Mouse (Mus musculus): Measurements from ENCODE around the gene Dgkz. TPM values are rescaled to one million over a fixed set of nuclear protein-coding genes. Genes with fewer than 3 reads are reported as not detected.

The Dgkz gene
- polyA plus RNA-seq, 1 experiment from 2014 or later = 55.9 TPM

DNA sequence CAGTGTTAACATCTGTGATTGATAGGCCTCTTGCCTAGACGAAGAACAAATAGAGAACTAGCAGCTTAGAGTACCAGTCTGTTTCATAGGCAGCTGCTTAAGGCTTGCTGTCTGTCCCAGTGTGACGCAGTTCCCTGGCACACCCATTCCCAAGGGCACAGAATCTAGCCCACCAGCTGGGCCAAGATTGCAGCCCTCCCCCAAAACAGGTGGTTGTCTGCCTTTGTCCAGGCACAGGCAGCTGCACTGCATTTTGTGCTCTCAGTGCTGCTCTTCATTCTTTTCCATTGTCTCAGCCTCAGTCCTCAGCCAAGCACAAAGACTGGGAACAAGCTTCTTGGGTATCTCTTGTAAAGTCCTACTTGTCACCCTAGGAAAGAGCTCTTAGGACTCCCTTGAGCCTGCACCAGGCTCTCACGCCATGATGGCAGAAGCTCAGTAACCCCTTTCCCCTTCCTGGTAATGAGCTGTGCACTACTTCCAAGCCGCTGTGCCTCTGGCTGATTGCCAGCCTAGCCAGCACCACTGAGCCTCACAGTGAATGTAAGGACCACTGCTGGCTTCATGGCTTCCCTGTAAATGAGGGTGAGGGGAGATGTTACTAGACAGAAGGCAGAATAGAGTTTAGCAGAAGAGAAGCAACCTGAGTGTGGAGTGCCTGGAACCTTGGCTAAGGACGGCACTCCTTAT lies 70.9 kb downstream of the Dgkz start:
- Histone ChIP-seq H3K36me3 (ENCODE audit: control insufficient read depth, insufficient read depth, low read length) (no peaks in the 10 kb centered on the region), H3K4me3 (ENCODE audit: low read length) (no peak overlapping the region), H3K4me2 (ENCODE audit: low read depth, low read length) (no peak overlapping the region), H3K4me1 (replicated peaks; ENCODE audit: control insufficient read depth, insufficient read depth, low read length) (no peaks in the 10 kb centered on the region), H3K27ac (ENCODE audit: low read length) (no peak overlapping the region), H3K27me3 (ENCODE audit: control insufficient read depth, insufficient read depth, low read depth, low read length) (no peaks in the 10 kb centered on the region), H3K9ac (ENCODE audit: low read length) (no peak overlapping the region), H3K9me3 (ENCODE audit: control insufficient read depth, low read length) (no peaks in the 10 kb centered on the region)
- WGBS = 63% methylated on average over 5 of the region's 5 CpGs
- ATAC-seq (ENCODE audit: low read depth) = no peak

DNA sequence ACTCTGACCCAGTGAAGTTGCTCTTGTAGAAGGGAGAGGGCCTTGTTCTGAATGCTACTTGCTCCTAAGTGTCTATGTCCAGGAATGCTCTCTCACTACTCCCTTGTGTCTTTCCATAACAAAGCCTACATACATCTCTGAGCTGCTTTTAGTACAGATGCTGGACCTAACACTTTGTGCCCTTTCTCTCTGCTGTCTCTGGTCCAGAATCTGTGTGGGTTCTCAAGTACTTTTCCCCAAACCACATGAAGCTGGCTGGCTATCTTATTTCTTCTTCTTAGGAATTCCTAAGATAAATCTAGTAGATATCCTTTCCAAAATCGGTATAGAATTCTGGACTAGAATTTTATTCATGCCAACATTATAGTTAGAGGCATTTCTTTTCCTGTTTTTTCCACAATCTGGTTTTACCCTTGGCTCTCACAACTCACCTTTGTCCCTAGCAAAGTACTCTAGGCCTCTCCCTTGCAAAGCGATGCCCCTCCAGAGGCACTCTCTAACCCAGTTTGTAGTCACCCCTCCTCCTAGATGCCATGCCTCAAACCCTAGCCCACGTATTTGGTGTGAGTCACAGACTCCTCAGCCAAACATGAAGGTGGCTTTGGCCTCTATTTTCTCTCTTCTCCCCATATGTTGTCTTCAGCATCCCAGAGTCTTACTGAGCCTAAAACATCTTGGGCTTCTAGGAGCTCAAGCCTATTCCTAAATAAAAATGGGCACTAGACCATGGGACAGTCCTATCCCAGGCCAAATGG lies 72.3 kb downstream of the Dgkz start:
- Histone ChIP-seq H3K27me3 (ENCODE audit: control insufficient read depth, insufficient read depth, low read depth, low read length) (no peaks in the 10 kb centered on the region), H3K9me3 (ENCODE audit: control insufficient read depth, low read length) (no peaks in the 10 kb centered on the region), H3K4me1 (replicated peaks; ENCODE audit: control insufficient read depth, insufficient read depth, low read length) (no peaks in the 10 kb centered on the region), H3K36me3 (ENCODE audit: control insufficient read depth, insufficient read depth, low read length) (no peaks in the 10 kb centered on the region), H3K27ac (ENCODE audit: low read length) (no peak overlapping the region), H3K9ac (ENCODE audit: low read length) (no peak overlapping the region), H3K4me2 (ENCODE audit: low read depth, low read length) (no peak overlapping the region), H3K4me3 (ENCODE audit: low read length) (no peak overlapping the region)
- WGBS = 83% methylated on average over 3 of the region's 3 CpGs
- ATAC-seq (ENCODE audit: low read depth) = no peak

DNA sequence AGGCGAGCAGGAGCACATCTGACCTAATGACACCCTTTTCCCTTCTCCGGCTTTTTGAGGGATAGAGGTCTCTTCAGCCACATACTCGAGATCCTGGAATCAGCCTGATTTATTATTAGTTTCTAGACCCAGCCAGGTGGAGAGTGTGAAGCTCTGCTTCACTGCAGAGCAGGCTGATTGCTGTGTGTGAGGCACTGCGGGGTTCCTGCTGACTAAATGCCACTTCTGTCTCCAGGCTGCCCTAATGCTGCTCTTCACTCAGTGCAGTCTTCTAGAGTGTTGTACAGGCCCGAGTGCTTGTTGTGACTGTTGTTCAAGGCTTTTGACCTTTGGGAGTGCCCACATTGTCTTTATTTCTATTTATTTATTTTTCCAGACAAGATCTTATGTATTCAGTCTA lies 73.3 kb downstream of the Dgkz start:
- H3K9ac ChIP-seq (ENCODE audit: low read length) = no peak overlapping the region
- no peaks in the 10 kb centered on the region for H3K36me3 ChIP-seq (ENCODE audit: control insufficient read depth, insufficient read depth, low read length)
- no peaks in the 10 kb centered on the region for H3K9me3 ChIP-seq (ENCODE audit: control insufficient read depth, low read length)
- no peak for ATAC-seq (ENCODE audit: low read depth)
- no peak overlapping the region for H3K4me2 ChIP-seq (ENCODE audit: low read depth, low read length)
- H3K4me1 ChIP-seq (replicated peaks; ENCODE audit: control insufficient read depth, insufficient read depth, low read length) = no peaks in the 10 kb centered on the region
- no peak overlapping the region for H3K4me3 ChIP-seq (ENCODE audit: low read length)
- no peaks in the 10 kb centered on the region for H3K27me3 ChIP-seq (ENCODE audit: control insufficient read depth, insufficient read depth, low read depth, low read length)
- no peak overlapping the region for H3K27ac ChIP-seq (ENCODE audit: low read length)
- WGBS = 67% methylated on average over 5 of the region's 5 CpGs

DNA sequence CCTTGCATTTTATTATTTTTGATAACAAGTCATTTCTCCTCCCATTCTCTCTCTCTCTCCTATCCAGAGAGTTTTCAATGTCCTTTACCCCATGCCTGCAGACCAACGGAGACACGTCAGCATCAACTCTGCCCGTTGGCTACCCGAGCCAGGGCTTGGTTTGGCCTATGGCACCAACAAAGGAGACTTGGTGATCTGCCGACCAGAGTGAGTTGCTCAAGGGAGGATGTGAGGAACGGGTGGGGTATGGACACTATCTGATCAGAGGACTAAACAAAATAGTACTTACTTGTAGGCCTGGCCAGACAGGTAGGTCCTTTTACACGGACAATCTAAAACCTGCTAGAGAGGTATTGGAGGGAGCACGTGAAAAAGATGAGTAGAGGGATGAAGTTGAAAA lies 75.2 kb downstream of the Dgkz start:
- no peak for ATAC-seq (ENCODE audit: low read depth)
- Histone ChIP-seq H3K27ac (ENCODE audit: low read length) (no peak overlapping the region), H3K4me2 (ENCODE audit: low read depth, low read length) (no peak overlapping the region), H3K4me3 (ENCODE audit: low read length) (no peak overlapping the region), H3K36me3 (ENCODE audit: control insufficient read depth, insufficient read depth, low read length) (no peaks in the 10 kb centered on the region), H3K27me3 (ENCODE audit: control insufficient read depth, insufficient read depth, low read depth, low read length) (no peaks in the 10 kb centered on the region), H3K9me3 (ENCODE audit: control insufficient read depth, low read length) (no peaks in the 10 kb centered on the region), H3K9ac (ENCODE audit: low read length) (no peak overlapping the region), H3K4me1 (replicated peaks; ENCODE audit: control insufficient read depth, insufficient read depth, low read length) (no peaks in the 10 kb centered on the region)
- 91% methylated on average over 8 of the region's 8 CpGs for WGBS

DNA sequence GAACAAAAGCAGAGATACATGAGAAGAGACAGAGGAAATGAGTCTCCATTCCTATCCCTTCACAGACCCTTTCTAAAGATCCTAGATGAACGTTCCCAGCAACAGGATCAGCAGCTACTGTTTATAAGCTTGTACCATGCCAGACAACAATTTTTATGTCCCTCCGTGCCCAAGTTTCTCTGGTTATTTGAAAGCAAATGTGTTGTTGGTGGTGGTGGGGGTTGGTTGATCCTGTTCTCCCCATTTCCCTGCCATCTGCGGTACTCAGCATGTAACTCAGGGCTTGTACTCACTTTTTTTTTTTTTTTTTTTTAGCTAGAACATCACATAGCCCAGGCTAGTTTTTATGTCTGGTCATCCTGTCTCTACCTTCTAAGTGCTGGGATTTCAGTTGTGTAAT lies 76.5 kb downstream of the Dgkz start:
- no peak overlapping the region for H3K27ac ChIP-seq (ENCODE audit: low read length)
- H3K9ac ChIP-seq (ENCODE audit: low read length) = no peak overlapping the region
- no peaks in the 10 kb centered on the region for H3K27me3 ChIP-seq (ENCODE audit: control insufficient read depth, insufficient read depth, low read depth, low read length)
- H3K9me3 ChIP-seq (ENCODE audit: control insufficient read depth, low read length) = no peaks in the 10 kb centered on the region
- no peak overlapping the region for H3K4me3 ChIP-seq (ENCODE audit: low read length)
- H3K4me1 ChIP-seq (replicated peaks; ENCODE audit: control insufficient read depth, insufficient read depth, low read length) = no peaks in the 10 kb centered on the region
- no peaks in the 10 kb centered on the region for H3K36me3 ChIP-seq (ENCODE audit: control insufficient read depth, insufficient read depth, low read length)
- no peak overlapping the region for H3K4me2 ChIP-seq (ENCODE audit: low read depth, low read length)
- WGBS = 83% methylated on average over 3 of the region's 3 CpGs
- ATAC-seq (ENCODE audit: low read depth) = no peak

DNA sequence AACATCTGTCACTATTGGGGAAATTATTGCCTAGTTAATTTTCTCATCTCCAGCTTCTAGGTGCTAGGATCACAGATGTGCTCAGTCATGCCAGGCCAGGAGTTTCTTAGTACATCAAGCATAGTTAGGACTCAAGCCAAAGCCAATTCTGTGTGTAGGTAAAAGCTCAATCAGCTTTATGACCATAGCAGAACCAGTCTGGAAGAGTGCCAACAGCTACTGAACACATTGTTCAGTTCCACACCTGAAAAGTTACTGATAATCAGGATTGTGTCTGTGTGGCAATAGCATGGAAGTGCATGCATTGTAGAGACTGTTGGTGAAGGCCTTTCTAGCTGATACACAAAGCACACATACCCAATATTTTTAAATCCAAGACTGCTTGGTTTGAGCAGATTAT lies 77.7 kb downstream of the Dgkz start:
- no peak overlapping the region for H3K9ac ChIP-seq (ENCODE audit: low read length)
- no peaks in the 10 kb centered on the region for H3K27me3 ChIP-seq (ENCODE audit: control insufficient read depth, insufficient read depth, low read depth, low read length)
- H3K4me2 ChIP-seq (ENCODE audit: low read depth, low read length) = no peak overlapping the region
- H3K9me3 ChIP-seq (ENCODE audit: control insufficient read depth, low read length) = no peaks in the 10 kb centered on the region
- no peak for ATAC-seq (ENCODE audit: low read depth)
- H3K36me3 ChIP-seq (ENCODE audit: control insufficient read depth, insufficient read depth, low read length) = no peaks in the 10 kb centered on the region
- no peaks in the 10 kb centered on the region for H3K4me1 ChIP-seq (replicated peaks; ENCODE audit: control insufficient read depth, insufficient read depth, low read length)
- H3K27ac ChIP-seq (ENCODE audit: low read length) = no peak overlapping the region
- H3K4me3 ChIP-seq (ENCODE audit: low read length) = no peak overlapping the region

DNA sequence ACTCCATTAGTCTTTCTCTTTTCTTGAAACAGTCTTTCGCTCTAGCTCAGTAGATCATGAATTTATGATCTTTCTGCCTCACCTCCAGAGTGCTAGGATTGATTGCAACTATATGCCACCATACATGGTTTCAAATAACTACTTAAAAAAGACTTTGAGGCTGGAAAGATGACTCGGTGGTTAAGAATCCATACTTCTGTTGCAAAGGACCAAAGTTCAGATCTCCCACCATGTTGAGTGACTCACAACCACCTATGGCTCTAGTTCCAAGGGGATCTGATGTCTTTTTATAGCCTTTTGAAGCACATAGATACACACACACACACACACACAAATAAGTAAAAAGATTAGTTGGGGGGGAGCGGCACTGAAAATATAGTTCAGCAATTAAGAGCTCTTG lies 80.3 kb downstream of the Dgkz start:
- H3K9me3 ChIP-seq (ENCODE audit: control insufficient read depth, low read length) = no peaks in the 10 kb centered on the region
- WGBS = 94% methylated on average over 3 of the region's 3 CpGs
- no peaks in the 10 kb centered on the region for H3K27me3 ChIP-seq (ENCODE audit: control insufficient read depth, insufficient read depth, low read depth, low read length)
- no peak for ATAC-seq (ENCODE audit: low read depth)
- H3K4me1 ChIP-seq (replicated peaks; ENCODE audit: control insufficient read depth, insufficient read depth, low read length) = no peaks in the 10 kb centered on the region
- H3K4me3 ChIP-seq (ENCODE audit: low read length) = no peak overlapping the region
- H3K27ac ChIP-seq (ENCODE audit: low read length) = no peak overlapping the region
- no peak overlapping the region for H3K4me2 ChIP-seq (ENCODE audit: low read depth, low read length)
- H3K9ac ChIP-seq (ENCODE audit: low read length) = no peak overlapping the region
- no peaks in the 10 kb centered on the region for H3K36me3 ChIP-seq (ENCODE audit: control insufficient read depth, insufficient read depth, low read length)

DNA sequence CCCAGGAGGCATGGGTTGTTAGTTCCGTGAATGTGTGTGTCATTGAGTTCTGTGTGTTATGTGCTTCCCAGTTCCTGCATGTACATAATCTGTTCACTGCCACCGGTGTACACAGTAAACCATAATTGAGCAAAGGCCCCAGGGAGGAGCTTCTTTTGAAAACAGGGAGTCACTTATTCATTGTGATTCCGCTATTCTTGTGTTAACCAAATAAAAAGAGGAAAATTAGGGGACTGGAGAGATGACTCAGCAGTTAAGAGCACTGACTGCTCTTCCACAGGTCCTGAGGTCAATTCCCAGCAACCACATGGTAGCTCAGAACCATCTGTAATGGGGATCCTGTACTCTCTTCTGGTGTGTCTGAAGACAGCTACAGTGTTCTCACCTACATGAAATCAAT lies 80.9 kb downstream of the Dgkz start:
- no peaks in the 10 kb centered on the region for H3K27me3 ChIP-seq (ENCODE audit: control insufficient read depth, insufficient read depth, low read depth, low read length)
- H3K4me2 ChIP-seq (ENCODE audit: low read depth, low read length) = no peak overlapping the region
- 89% methylated on average over 3 of the region's 3 CpGs for WGBS
- no peak overlapping the region for H3K27ac ChIP-seq (ENCODE audit: low read length)
- H3K36me3 ChIP-seq (ENCODE audit: control insufficient read depth, insufficient read depth, low read length) = no peaks in the 10 kb centered on the region
- no peak for ATAC-seq (ENCODE audit: low read depth)
- no peaks in the 10 kb centered on the region for H3K4me1 ChIP-seq (replicated peaks; ENCODE audit: control insufficient read depth, insufficient read depth, low read length)
- no peak overlapping the region for H3K9ac ChIP-seq (ENCODE audit: low read length)
- no peak overlapping the region for H3K4me3 ChIP-seq (ENCODE audit: low read length)
- no peaks in the 10 kb centered on the region for H3K9me3 ChIP-seq (ENCODE audit: control insufficient read depth, low read length)

DNA sequence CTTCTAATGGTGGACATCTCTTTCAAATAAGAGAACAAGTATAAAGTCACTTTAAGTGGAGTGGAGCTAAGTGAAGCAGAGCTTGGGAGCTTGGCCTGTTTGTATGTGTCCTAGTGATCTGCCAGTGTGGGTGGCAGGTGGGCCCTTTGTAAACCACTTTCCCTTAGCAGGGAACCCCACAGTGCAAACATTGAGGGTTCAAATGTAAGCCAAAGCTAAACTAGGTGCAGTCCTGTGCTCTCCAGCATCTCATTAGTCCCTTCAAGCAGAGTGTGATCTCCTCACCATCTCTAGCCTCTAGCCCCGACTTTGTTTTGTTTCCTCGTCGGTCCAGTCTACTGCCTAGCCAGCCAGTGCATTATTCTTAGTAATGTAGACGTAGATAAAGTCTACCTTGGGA lies 91.0 kb downstream of the Dgkz start:
- ATAC-seq (ENCODE audit: low read depth) = no peak
- Histone ChIP-seq H3K36me3 (ENCODE audit: control insufficient read depth, insufficient read depth, low read length) (peaks cover 5% of the 10 kb centered on the region), H3K4me1 (replicated peaks; ENCODE audit: control insufficient read depth, insufficient read depth, low read length) (no peaks in the 10 kb centered on the region), H3K9me3 (ENCODE audit: control insufficient read depth, low read length) (no peaks in the 10 kb centered on the region), H3K9ac (ENCODE audit: low read length) (no peak overlapping the region), H3K27me3 (ENCODE audit: control insufficient read depth, insufficient read depth, low read depth, low read length) (no peaks in the 10 kb centered on the region), H3K27ac (ENCODE audit: low read length) (no peak overlapping the region), H3K4me2 (ENCODE audit: low read depth, low read length) (no peak overlapping the region), H3K4me3 (ENCODE audit: low read length) (no peak overlapping the region)
- 67% methylated on average over 4 of the region's 4 CpGs for WGBS
